Mouse (Mus musculus): ENCODE data around the gene Ranbp17. TPM values are rescaled to one million over a fixed set of nuclear protein-coding genes. Genes with fewer than 3 reads are reported as not detected.

The Ranbp17 gene
- total and polyA plus RNA-seq, 2 experiments from 2014 or later = 5.8 to 9.1 TPM

DNA sequence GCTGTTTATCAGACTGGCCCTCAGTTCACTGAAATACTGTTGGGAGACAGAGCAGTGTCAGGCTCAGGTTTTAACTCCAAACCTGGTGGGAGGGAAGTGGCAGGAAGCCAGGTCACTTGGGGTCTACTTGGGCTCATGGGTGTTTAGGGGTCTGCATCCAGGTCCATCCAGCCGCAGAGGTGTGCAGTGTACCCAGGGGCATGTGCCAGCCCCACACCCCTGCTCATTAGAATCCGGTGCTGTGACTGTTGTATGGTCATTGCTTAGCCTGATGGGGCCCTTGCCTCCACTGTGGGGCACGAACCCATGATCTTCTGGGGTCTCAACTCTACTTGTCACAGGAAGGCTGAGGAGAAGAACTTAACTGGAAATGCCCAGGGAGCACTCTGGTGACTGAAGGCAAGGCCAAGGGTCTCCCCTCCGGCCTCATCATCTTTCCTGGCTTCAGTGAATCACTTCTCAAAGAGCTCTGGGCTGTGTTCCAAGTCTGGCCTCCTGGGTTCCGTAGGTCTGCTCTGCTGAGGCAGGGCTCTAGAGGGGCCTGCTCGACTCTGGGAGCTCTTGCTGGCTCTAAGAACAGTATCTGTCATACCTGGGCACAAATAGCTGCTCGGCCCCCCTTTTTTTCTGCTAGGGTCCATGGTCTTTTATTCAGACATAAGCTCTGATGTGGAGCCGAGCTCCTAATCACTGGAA, 296.0 kb downstream of the Ranbp17 start:
- Histone ChIP-seq H3K36me3 (ENCODE audit: insufficient read depth) (no peaks in the 10 kb centered on the region), H3K4me2 (ENCODE audit: low read depth) (no peak overlapping the region), H3K4me3 (ENCODE audit: low read depth, low read length) (no peak overlapping the region), H3K27me3 (ENCODE audit: insufficient read depth, low read length) (no peaks in the 10 kb centered on the region), H3K9me3 (ENCODE audit: low read length) (no peaks in the 10 kb centered on the region), H3K27ac (ENCODE audit: low read depth, low read length) (no peak overlapping the region), H3K4me1 (ENCODE audit: insufficient read depth) (no peaks in the 10 kb centered on the region), H3K9ac (no peak overlapping the region)
- TF ChIP-seq CTCF (IDR thresholded peaks at IDR 0.05; ENCODE audit: low read depth) = no peak
- 56% methylated on average over 8 of the region's 8 CpGs for WGBS
- DNase-seq = no peak
- no peak for ATAC-seq

DNA sequence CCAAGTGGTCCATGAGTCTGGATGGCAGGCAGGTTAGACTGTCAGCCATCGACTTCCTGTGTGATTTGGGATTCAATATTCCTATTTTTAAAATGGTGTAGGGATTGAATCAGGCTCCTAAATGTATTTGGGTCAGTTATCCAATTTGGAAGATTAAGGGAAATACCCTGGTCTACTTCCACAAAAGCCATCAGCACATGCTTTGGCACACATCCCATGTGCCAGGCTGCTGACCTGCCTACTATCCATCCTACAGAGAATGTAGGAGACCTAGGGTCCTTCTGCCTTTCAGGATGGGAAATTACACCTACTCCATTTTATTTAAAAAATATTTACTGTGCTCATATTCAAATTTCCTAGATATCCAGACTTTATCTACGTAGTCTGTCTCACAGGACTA, 306.1 kb downstream of the Ranbp17 start:
- TF ChIP-seq CTCF (IDR thresholded peaks at IDR 0.05; ENCODE audit: low read depth) = no peak
- 81% methylated on average over 2 of the region's 2 CpGs for WGBS
- Histone ChIP-seq H3K4me3 (ENCODE audit: low read depth, low read length) (no peak overlapping the region), H3K36me3 (ENCODE audit: insufficient read depth) (no peaks in the 10 kb centered on the region), H3K27me3 (ENCODE audit: insufficient read depth, low read length) (peaks cover 41% of the 10 kb centered on the region), H3K27ac (ENCODE audit: low read depth, low read length) (no peak overlapping the region), H3K4me1 (ENCODE audit: insufficient read depth) (no peaks in the 10 kb centered on the region), H3K4me2 (ENCODE audit: low read depth) (no peak overlapping the region), H3K9ac (no peak overlapping the region), H3K9me3 (ENCODE audit: low read length) (no peaks in the 10 kb centered on the region)
- ATAC-seq = no peak
- DNase-seq = no peak

DNA sequence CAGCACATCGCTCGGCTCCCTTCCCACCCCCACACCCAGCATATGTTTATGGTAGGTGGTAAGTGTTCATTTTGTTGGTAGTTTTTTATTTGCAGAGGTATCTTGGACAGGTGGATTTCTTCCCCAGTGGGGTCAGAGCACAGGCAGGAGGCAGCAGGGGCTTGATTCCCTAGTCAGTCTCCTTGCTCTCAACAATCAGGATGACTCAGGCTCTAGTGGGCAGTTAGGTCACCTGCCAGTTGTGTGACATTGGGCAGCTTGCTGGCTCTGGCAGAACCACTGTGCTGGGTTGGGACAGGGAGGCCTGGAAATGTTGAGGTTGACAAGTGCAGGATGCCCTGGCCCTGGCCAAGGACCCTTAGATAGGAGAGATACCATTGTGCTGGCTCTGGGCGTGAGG, 308.6 kb downstream of the Ranbp17 start:
- WGBS = 14% methylated on average over 3 of the region's 3 CpGs
- no peak for DNase-seq
- no peak for TF ChIP-seq CTCF (IDR thresholded peaks at IDR 0.05; ENCODE audit: low read depth)
- Histone ChIP-seq H3K27me3 (ENCODE audit: insufficient read depth, low read length) (peaks cover 55% of the 10 kb centered on the region), H3K4me3 (ENCODE audit: low read depth, low read length) (0 out of 2 replicates have a peak overlapping the region, but pooled peaks have one; percentile 1), H3K36me3 (ENCODE audit: insufficient read depth) (no peaks in the 10 kb centered on the region), H3K4me1 (ENCODE audit: insufficient read depth) (no peaks in the 10 kb centered on the region; the same call in 1 of the 2 replicates), H3K9ac (no peak overlapping the region), H3K4me2 (ENCODE audit: low read depth) (no peak overlapping the region), H3K27ac (ENCODE audit: low read depth, low read length) (no peak overlapping the region), H3K9me3 (ENCODE audit: low read length) (no peaks in the 10 kb centered on the region)
- no peak for ATAC-seq

DNA sequence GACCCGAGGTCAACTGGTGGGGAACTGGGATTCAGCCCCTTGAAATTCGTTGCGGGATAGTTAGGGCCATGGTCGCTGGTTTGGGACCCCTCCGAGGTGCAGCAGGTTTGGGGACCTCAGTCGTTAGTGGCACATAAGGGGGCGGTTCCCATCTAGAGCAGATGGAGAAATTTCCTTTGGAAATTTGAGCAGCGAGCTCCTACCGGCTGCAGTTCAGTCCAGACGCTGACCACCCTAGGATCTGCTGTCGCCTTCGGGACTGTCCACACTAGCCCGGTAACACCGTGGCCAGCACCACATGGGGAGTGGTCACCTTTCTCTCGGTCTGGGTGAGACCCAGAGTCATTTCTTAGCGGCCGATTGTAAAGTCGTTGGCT, 309.2 kb downstream of the Ranbp17 start:
- H3K4me1 ChIP-seq (ENCODE audit: insufficient read depth) = no peaks in the 10 kb centered on the region; the same call in 1 of the 2 replicates
- no peak for ATAC-seq
- no peak overlapping the region for H3K4me3 ChIP-seq (ENCODE audit: low read depth, low read length)
- no peak overlapping the region for H3K4me2 ChIP-seq (ENCODE audit: low read depth)
- TF ChIP-seq CTCF (IDR thresholded peaks at IDR 0.05; ENCODE audit: low read depth) = no peak
- no peaks in the 10 kb centered on the region for H3K9me3 ChIP-seq (ENCODE audit: low read length)
- WGBS = 1% methylated on average over 18 of the region's 18 CpGs
- no peaks in the 10 kb centered on the region for H3K36me3 ChIP-seq (ENCODE audit: insufficient read depth)
- no peak overlapping the region for H3K9ac ChIP-seq
- no peak overlapping the region for H3K27ac ChIP-seq (ENCODE audit: low read depth, low read length)
- H3K27me3 ChIP-seq (ENCODE audit: insufficient read depth, low read length) = peaks cover 59% of the 10 kb centered on the region
- DNase-seq = peak; percentile 75

DNA sequence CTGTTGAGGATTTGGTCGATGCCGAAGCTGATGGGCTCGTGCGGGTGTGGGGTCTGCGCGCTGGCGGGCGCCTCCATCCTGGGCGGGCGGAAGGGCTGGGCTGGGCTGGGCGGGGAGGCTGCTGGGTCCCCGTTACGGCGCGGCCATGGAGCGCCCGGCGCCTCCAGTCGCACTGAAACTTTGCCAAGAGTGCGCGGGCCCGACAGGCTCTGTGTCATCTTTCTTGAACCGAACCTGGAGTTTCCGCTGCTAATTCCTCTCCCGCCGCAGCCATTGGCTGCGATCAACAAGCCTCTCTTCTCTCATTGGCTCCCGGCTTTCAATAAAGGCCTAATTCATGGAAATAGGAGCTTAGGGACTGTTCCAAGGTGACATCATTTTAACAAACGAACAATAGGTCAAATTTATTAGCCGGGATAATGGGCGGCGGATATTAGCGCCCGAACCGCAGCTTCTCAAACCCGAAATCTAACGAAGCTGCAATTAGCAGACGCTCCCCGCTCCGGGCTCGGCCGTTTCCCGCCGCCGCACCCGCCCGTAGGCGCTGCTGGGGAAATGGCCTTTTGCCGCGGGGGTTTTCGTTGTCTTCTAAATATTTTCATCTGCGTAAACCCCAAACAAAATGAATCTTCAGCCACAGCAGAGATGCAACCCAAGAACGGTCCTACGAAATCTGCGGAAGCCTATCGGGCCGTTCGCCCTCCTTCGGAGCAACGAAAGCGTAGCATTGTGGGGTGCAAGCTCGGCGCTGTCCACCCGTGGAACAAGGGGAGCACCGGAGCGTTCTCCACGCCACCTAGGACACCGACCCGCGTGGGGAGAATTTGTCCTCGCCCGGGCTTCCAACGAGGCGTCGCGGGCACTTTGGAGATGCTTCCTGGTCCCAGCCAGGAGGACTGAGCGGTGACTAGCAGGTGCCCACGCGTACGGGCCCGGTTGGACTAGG, 309.9 kb downstream of the Ranbp17 start, which contains the start of gene Tlx3:
Gene Tlx3, minus strand, starts transcription at position 207 of the 946 bp plus-strand sequence.
- peak within 1 kb of the TSS; percentile 28 for H3K4me2 ChIP-seq (ENCODE audit: low read depth)
- ATAC-seq = peak; percentile 18; the same call in 1 of the 2 replicates
- no peak within 1 kb of the TSS for H3K27ac ChIP-seq (ENCODE audit: low read depth, low read length)
- peak; percentile 83 for DNase-seq
- 3% methylated on average over 80 of the region's 81 CpGs for WGBS
- no peak within 1 kb of the TSS for H3K9ac ChIP-seq
- H3K9me3 ChIP-seq (ENCODE audit: low read length) = no peaks in the 10 kb centered on the region
- 0 out of 2 replicates have a peak within 1 kb of the TSS, but pooled peaks have one; percentile 9 for H3K4me3 ChIP-seq (ENCODE audit: low read depth, low read length)
- no peaks in the 10 kb centered on the region; the same call in 1 of the 2 replicates for H3K4me1 ChIP-seq (ENCODE audit: insufficient read depth)
- H3K36me3 ChIP-seq (ENCODE audit: insufficient read depth) = no peaks in the 10 kb centered on the region
- TF ChIP-seq CTCF (IDR thresholded peaks at IDR 0.05; ENCODE audit: low read depth) = no peak
- peaks cover 66% of the 10 kb centered on the region for H3K27me3 ChIP-seq (ENCODE audit: insufficient read depth, low read length)

DNA sequence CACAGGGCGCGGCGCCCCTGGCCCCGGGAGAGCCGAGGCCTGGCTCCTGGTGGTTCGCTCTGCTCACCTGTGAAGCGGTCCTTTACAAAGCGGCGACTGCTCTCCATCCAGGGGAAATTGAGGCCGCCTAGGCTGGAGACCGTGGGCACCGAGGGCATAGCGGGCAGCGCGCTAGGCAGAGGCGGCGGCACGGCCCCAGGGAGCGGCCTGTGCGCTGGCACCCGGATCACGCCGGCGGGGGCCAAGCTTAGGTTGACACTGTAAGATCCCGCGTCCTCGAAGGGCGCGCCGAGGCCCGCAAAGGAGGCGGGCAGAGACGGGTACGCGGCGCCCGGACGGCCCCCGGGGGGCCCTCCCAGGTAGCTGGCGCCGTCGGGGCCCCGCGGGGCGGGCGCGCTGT, 310.6 kb downstream of the Ranbp17 start:
- Histone ChIP-seq H3K4me3 (ENCODE audit: low read depth, low read length) (0 out of 2 replicates have a peak overlapping the region, but pooled peaks have one; percentile 9), H3K27ac (ENCODE audit: low read depth, low read length) (no peak overlapping the region), H3K4me1 (ENCODE audit: insufficient read depth) (no peaks in the 10 kb centered on the region; the same call in 1 of the 2 replicates), H3K36me3 (ENCODE audit: insufficient read depth) (no peaks in the 10 kb centered on the region), H3K9ac (no peak overlapping the region), H3K9me3 (ENCODE audit: low read length) (no peaks in the 10 kb centered on the region), H3K4me2 (ENCODE audit: low read depth) (peak overlapping the region; percentile 28), H3K27me3 (ENCODE audit: insufficient read depth, low read length) (peaks cover 71% of the 10 kb centered on the region)
- DNase-seq (no peak), ATAC-seq (peak; percentile 9)
- under 1% methylated on average over 47 of the region's 47 CpGs for WGBS
- TF ChIP-seq CTCF (IDR thresholded peaks at IDR 0.05; ENCODE audit: low read depth) = no peak
